Mouse (Mus musculus): ENCODE measurements around the gene Tmcc3. TPM values are rescaled to one million over a fixed set of nuclear protein-coding genes. Genes with fewer than 3 reads are reported as not detected.

Gene Tmcc3
- 12.7 and 15.4 TPM in 2 replicates for polyA plus RNA-seq (2021; fragmentation: Nextera tagmentation)
- long read RNA-seq, experiment 1, full-length matches to known transcripts: 12 of 29 reads
- long read RNA-seq, experiment 1, partial matches to known transcripts: 3 of 29 reads
- long read RNA-seq, experiment 1, other reads (novel, unspliced or antisense): 14 of 29 reads
- long read RNA-seq, experiment 2, full-length matches to known transcripts: 90 of 157 reads
- long read RNA-seq, experiment 2, partial matches to known transcripts: 9 of 157 reads
- long read RNA-seq, experiment 2, other reads (novel, unspliced or antisense): 58 of 157 reads

DNA sequence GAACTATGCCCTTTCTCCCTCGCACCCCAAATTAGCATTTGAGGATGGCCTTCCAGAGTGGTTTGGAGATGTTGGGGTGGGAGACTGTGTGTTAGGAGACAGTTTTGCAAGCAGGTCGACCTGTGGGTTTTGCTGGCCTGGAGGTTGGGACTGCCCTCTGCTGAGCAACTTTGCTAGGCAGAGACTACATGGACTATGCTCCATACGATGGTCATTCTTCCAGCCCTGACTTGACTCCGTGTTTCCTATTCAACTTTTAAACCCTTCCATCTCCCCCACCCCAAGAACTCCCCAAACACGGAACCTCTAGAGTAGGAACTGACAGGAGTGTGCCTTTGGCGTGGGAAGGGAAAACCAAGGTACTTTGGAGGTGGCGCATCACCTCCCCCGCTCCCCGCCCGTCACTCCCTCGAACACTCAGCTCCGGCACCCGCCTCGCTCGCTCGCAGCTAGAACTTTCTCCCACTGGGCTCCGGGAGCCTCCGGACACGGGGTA is at the start of gene Tmcc3:
Tmcc3 (plus strand) TSS at position 439 of the 496 bp plus-strand sequence.

GRCm38 (mm10) chr10:94298471-94298870 is 13.3 kb upstream of the Tmcc3 start, which contains the start of gene Gm4792:
Gene Gm4792 (minus strand): TSS chr10:94298703.

Small RNAs within 50 kb of the gene (microRNA-seq; reads per million reads assigned to microRNA genes)
- gene Mir7211: 3.0 reads per million, percentile 8 among the genes with 10 or more reads in this experiment

Other genes with a start within 250 kb of the Tmcc3 start
- gene Nr2c1, start 163.9 kb upstream of the Tmcc3 start, polyA plus RNA-seq (2021; fragmentation: Nextera tagmentation): 2.6 and 2.9 TPM in 2 replicates
- gene Ndufa12, start 113.2 kb upstream of the Tmcc3 start, polyA plus RNA-seq (2021; fragmentation: Nextera tagmentation): 1,048 and 1,110 TPM in 2 replicates
- not detected in 2 replicates for gene Gm4792, start 13.2 kb upstream of the Tmcc3 start, polyA plus RNA-seq (2021; fragmentation: Nextera tagmentation)

Measured in layer of hippocampus, adult 6 months (tissue).